Mouse (Mus musculus): ENCODE measurements at regions not wholly inside any gene's neighbourhood (a gene's known extent, or its start where the extent isn't known, plus 50 kb on each side); places are given as distances from the start of the nearest gene placed in this dataset.
A peak's percentile ranks its signal among the peaks of the same experiment; 100 is the strongest.

GRCm38 (mm10) chr1:103360701-103361100, 1407.6 kb upstream of the Cdh20 start:
- DNase-seq (ENCODE audit: low read depth, low spot score) = no peak

GRCm38 (mm10) chr1:103372811-103373210, 1395.5 kb upstream of the Cdh20 start:
- peak; percentile 44 for DNase-seq (ENCODE audit: low read depth, low spot score)

- DNase-seq (ENCODE audit: low read depth, low spot score) = no peak
Observed at GRCm38 (mm10) chr1:103420124-103420523, 1348.2 kb upstream of the Cdh20 start.

- no peak for DNase-seq (ENCODE audit: low read depth, low spot score)
Observed at GRCm38 (mm10) chr1:103420994-103421637, 1347.2 kb upstream of the Cdh20 start.

GRCm38 (mm10) chr1:103421638-103422001, 1346.7 kb upstream of the Cdh20 start:
- no peak for DNase-seq (ENCODE audit: low read depth, low spot score)

- DNase-seq (ENCODE audit: low read depth, low spot score) = peak; percentile 81
Observed at GRCm38 (mm10) chr1:103471514-103471913, 1296.8 kb upstream of the Cdh20 start.

- DNase-seq (ENCODE audit: low read depth, low spot score) = no peak
Observed at GRCm38 (mm10) chr1:103503464-103504139, 1264.7 kb upstream of the Cdh20 start.

Data from ZHBTc4 (cell line).